Mouse (Mus musculus): ENCODE data around the gene Tha1. TPM values are rescaled to one million over a fixed set of nuclear protein-coding genes. Genes with fewer than 3 reads are reported as not detected.

The Tha1 gene
- polyA plus RNA-seq, 1 experiment from 2014 or later = 5.5 TPM

- H3K4me3 ChIP-seq = no peak overlapping the region
- H3K27ac ChIP-seq = no peak overlapping the region
- no peaks in the 10 kb centered on the region for H3K36me3 ChIP-seq
- WGBS = 55% methylated on average over 10 of the region's 10 CpGs
- no peak for ATAC-seq (replicated peaks; ENCODE audit: insufficient number of reproducible peaks, insufficient read depth, low FRiP score, low read depth)
- H3K9ac ChIP-seq = no peak overlapping the region
- H3K4me1 ChIP-seq (replicated peaks) = peaks cover 21% of the 10 kb centered on the region
- no peaks in the 10 kb centered on the region for H3K9me3 ChIP-seq (replicated peaks)
- H3K27me3 ChIP-seq = peaks cover 17% of the 10 kb centered on the region; the same call in 1 of the 2 replicates
- no peak overlapping the region for H3K4me2 ChIP-seq
Measured at GRCm38 (mm10) chr11:117894676-117895075, 21.4 kb upstream of the Tha1 start.

GRCm38 (mm10) chr11:117892199-117892598, 18.9 kb upstream of the Tha1 start:
- Histone ChIP-seq H3K4me3 (no peak overlapping the region), H3K36me3 (no peaks in the 10 kb centered on the region), H3K9ac (no peak overlapping the region), H3K27ac (no peak overlapping the region), H3K4me1 (replicated peaks) (peaks cover 38% of the 10 kb centered on the region), H3K9me3 (replicated peaks) (no peaks in the 10 kb centered on the region), H3K4me2 (no peak overlapping the region), H3K27me3 (peaks cover 24% of the 10 kb centered on the region)
- WGBS = 63% methylated on average over 6 of the region's 6 CpGs
- no peak for ATAC-seq (replicated peaks; ENCODE audit: insufficient number of reproducible peaks, insufficient read depth, low FRiP score, low read depth)

GRCm38 (mm10) chr11:117891581-117892175, 18.4 kb upstream of the Tha1 start:
- Histone ChIP-seq H3K9ac (no peak overlapping the region), H3K9me3 (replicated peaks) (no peaks in the 10 kb centered on the region), H3K27me3 (peaks cover 24% of the 10 kb centered on the region), H3K36me3 (no peaks in the 10 kb centered on the region), H3K27ac (no peak overlapping the region), H3K4me3 (no peak overlapping the region), H3K4me1 (replicated peaks) (peaks cover 37% of the 10 kb centered on the region), H3K4me2 (no peak overlapping the region)
- 77% methylated on average over 19 of the region's 19 CpGs for WGBS
- ATAC-seq (replicated peaks; ENCODE audit: insufficient number of reproducible peaks, insufficient read depth, low FRiP score, low read depth) = no peak

GRCm38 (mm10) chr11:117890519-117891282, 17.4 kb upstream of the Tha1 start:
- WGBS = 28% methylated on average over 13 of the region's 13 CpGs
- Histone ChIP-seq H3K4me1 (replicated peaks) (peaks cover 38% of the 10 kb centered on the region), H3K4me2 (no peak overlapping the region), H3K9me3 (replicated peaks) (no peaks in the 10 kb centered on the region), H3K36me3 (no peaks in the 10 kb centered on the region), H3K9ac (no peak overlapping the region), H3K4me3 (no peak overlapping the region), H3K27me3 (peaks cover 24% of the 10 kb centered on the region), H3K27ac (no peak overlapping the region)
- ATAC-seq (replicated peaks; ENCODE audit: insufficient number of reproducible peaks, insufficient read depth, low FRiP score, low read depth) = peak; percentile 36; the same call in 1 of the 2 replicates

- peaks cover 24% of the 10 kb centered on the region for H3K27me3 ChIP-seq
- peak overlapping the region; percentile 58; the same call in 1 of the 2 replicates for H3K4me2 ChIP-seq
- no peaks in the 10 kb centered on the region for H3K9me3 ChIP-seq (replicated peaks)
- H3K4me1 ChIP-seq (replicated peaks) = peaks cover 38% of the 10 kb centered on the region
- peak overlapping the region; percentile 3; the same call in 1 of the 2 replicates for H3K27ac ChIP-seq
- WGBS = 31% methylated on average over 11 of the region's 11 CpGs
- 0 out of 2 replicates have a peak overlapping the region, but pooled peaks have one; percentile 27 for H3K4me3 ChIP-seq
- peak overlapping the region; percentile 40; the same call in 1 of the 2 replicates for H3K9ac ChIP-seq
- no peak for ATAC-seq (replicated peaks; ENCODE audit: insufficient number of reproducible peaks, insufficient read depth, low FRiP score, low read depth)
- H3K36me3 ChIP-seq = no peaks in the 10 kb centered on the region
Measured at GRCm38 (mm10) chr11:117889887-117890340, 16.6 kb upstream of the Tha1 start.

- ATAC-seq (replicated peaks; ENCODE audit: insufficient number of reproducible peaks, insufficient read depth, low FRiP score, low read depth) = no peak
- Histone ChIP-seq H3K4me2 (peak overlapping the region; percentile 58), H3K36me3 (no peaks in the 10 kb centered on the region), H3K27me3 (peaks cover 24% of the 10 kb centered on the region), H3K4me1 (replicated peaks) (peaks cover 38% of the 10 kb centered on the region), H3K9me3 (replicated peaks) (no peaks in the 10 kb centered on the region), H3K27ac (0 out of 2 replicates have a peak overlapping the region, but pooled peaks have one; percentile 3), H3K9ac (peak overlapping the region; percentile 40), H3K4me3 (peak overlapping the region; percentile 27)
- 11% methylated on average over 32 of the region's 33 CpGs for WGBS
Measured at GRCm38 (mm10) chr11:117888853-117889822, 15.9 kb upstream of the Tha1 start.

GRCm38 (mm10) chr11:117888168-117888852, 15.0 kb upstream of the Tha1 start:
- Histone ChIP-seq H3K4me3 (peak overlapping the region; percentile 27), H3K9ac (no peak overlapping the region)

GRCm38 (mm10) chr11:117886000-117886399, 12.7 kb upstream of the Tha1 start:
- no peak overlapping the region for H3K9ac ChIP-seq
- H3K27ac ChIP-seq = no peak overlapping the region
- no peaks in the 10 kb centered on the region for H3K9me3 ChIP-seq (replicated peaks)
- no peak overlapping the region for H3K4me3 ChIP-seq
- 39% methylated on average over 5 of the region's 5 CpGs for WGBS
- H3K4me1 ChIP-seq (replicated peaks) = peaks cover 51% of the 10 kb centered on the region
- peaks cover 19% of the 10 kb centered on the region for H3K27me3 ChIP-seq
- no peak for ATAC-seq (replicated peaks; ENCODE audit: insufficient number of reproducible peaks, insufficient read depth, low FRiP score, low read depth)
- H3K36me3 ChIP-seq = no peaks in the 10 kb centered on the region
- H3K4me2 ChIP-seq = no peak overlapping the region

More at GRCm38 (mm10) chr11:117888168-117888852, 15.0 kb upstream of the Tha1 start:
- H3K4me1 ChIP-seq (replicated peaks) = peaks cover 38% of the 10 kb centered on the region
- no peaks in the 10 kb centered on the region for H3K9me3 ChIP-seq (replicated peaks)
- H3K4me2 ChIP-seq = peak overlapping the region; percentile 58
- no peak for ATAC-seq (replicated peaks; ENCODE audit: insufficient number of reproducible peaks, insufficient read depth, low FRiP score, low read depth)
- H3K36me3 ChIP-seq = no peaks in the 10 kb centered on the region
- 38% methylated on average over 20 of the region's 20 CpGs for WGBS
- peaks cover 24% of the 10 kb centered on the region for H3K27me3 ChIP-seq
- no peak overlapping the region for H3K27ac ChIP-seq

- ATAC-seq (replicated peaks; ENCODE audit: insufficient number of reproducible peaks, insufficient read depth, low FRiP score, low read depth) = no peak
- H3K9ac ChIP-seq = no peak overlapping the region
- no peak overlapping the region for H3K4me2 ChIP-seq
- H3K4me3 ChIP-seq = no peak overlapping the region
- no peaks in the 10 kb centered on the region for H3K9me3 ChIP-seq (replicated peaks)
- peaks cover 45% of the 10 kb centered on the region for H3K4me1 ChIP-seq (replicated peaks)
- H3K36me3 ChIP-seq = no peaks in the 10 kb centered on the region
- 72% methylated on average over 1 of the region's 1 CpGs for WGBS
- H3K27ac ChIP-seq = peak overlapping the region; percentile 50
- H3K27me3 ChIP-seq = no peaks in the 10 kb centered on the region; the same call in 1 of the 2 replicates
Measured at GRCm38 (mm10) chr11:117882208-117882607, 8.9 kb upstream of the Tha1 start.

GRCm38 (mm10) chr11:117881787-117882186, 8.5 kb upstream of the Tha1 start:
- ATAC-seq (replicated peaks; ENCODE audit: insufficient number of reproducible peaks, insufficient read depth, low FRiP score, low read depth) = no peak
- Histone ChIP-seq H3K4me2 (no peak overlapping the region), H3K4me1 (replicated peaks) (peaks cover 45% of the 10 kb centered on the region), H3K27ac (peak overlapping the region; percentile 50), H3K4me3 (no peak overlapping the region), H3K9me3 (replicated peaks) (no peaks in the 10 kb centered on the region), H3K36me3 (no peaks in the 10 kb centered on the region), H3K9ac (no peak overlapping the region), H3K27me3 (no peaks in the 10 kb centered on the region; the same call in 1 of the 2 replicates)
- WGBS = 18% methylated on average over 8 of the region's 8 CpGs
